Mouse (Mus musculus): ENCODE measurements around the gene Wdr35. TPM values are rescaled to one million over a fixed set of nuclear protein-coding genes. Genes with fewer than 3 reads are reported as not detected.
"Not testable (repeated sequence)": the region's sequence is repeated elsewhere in the genome, so short reads cannot be mapped to it uniquely, and the experiment has no call there.

Gene Wdr35
- polyA plus RNA-seq, 1 experiment from 2014 or later = 21.6 TPM

DNA sequence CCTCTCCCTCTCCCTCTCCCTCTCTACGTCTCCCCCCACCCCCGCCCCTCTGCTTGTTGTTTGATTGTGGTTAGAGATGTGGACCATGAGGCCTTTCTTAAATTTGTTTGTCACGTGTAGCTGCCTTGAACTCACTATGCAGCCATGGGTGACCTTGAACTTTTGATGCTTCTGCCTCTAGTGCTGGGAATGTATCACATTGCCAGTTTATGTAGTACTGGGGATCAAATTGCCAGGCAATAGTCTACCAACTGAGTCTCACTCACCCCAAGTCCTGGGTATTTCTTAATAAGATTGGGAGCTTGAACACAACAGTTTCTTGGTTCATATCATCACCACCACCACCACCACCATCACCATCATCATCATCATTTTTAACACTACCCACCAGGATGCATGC lies 47.3 kb downstream of the Wdr35 start:
- H3K27ac ChIP-seq (ENCODE audit: low read depth, low read length) = no peak overlapping the region
- H3K4me1 ChIP-seq (ENCODE audit: control insufficient read depth, insufficient read depth, low read length) = no peaks in the 10 kb centered on the region
- H3K9me3 ChIP-seq (replicated peaks; ENCODE audit: control insufficient read depth, low read length) = no peaks in the 10 kb centered on the region
- peaks cover 33% of the 10 kb centered on the region for H3K36me3 ChIP-seq (ENCODE audit: control insufficient read depth, insufficient read depth, low read length)
- H3K4me3 ChIP-seq (ENCODE audit: low read depth, low read length) = no peak overlapping the region
- WGBS = 75% methylated on average over 3 of the region's 3 CpGs
- no peak overlapping the region for H3K9ac ChIP-seq (ENCODE audit: low read length)
- no peak overlapping the region for H3K4me2 ChIP-seq (ENCODE audit: low read length)
- DNase-seq (ENCODE audit: low spot score) = no peak
- ATAC-seq = no peak
- no peaks in the 10 kb centered on the region for H3K27me3 ChIP-seq (replicated peaks; ENCODE audit: control insufficient read depth, insufficient read depth, low read length)

- Histone ChIP-seq H3K27me3 (replicated peaks; ENCODE audit: control insufficient read depth, insufficient read depth, low read length) (no peaks in the 10 kb centered on the region), H3K4me3 (ENCODE audit: low read depth, low read length) (no peak overlapping the region), H3K4me2 (ENCODE audit: low read length) (no peak overlapping the region), H3K4me1 (ENCODE audit: control insufficient read depth, insufficient read depth, low read length) (no peaks in the 10 kb centered on the region), H3K27ac (ENCODE audit: low read depth, low read length) (no peak overlapping the region), H3K9ac (ENCODE audit: low read length) (no peak overlapping the region), H3K9me3 (replicated peaks; ENCODE audit: control insufficient read depth, low read length) (no peaks in the 10 kb centered on the region), H3K36me3 (ENCODE audit: control insufficient read depth, insufficient read depth, low read length) (peaks cover 23% of the 10 kb centered on the region)
- 61% methylated on average over 4 of the region's 4 CpGs for WGBS
- no peak for ATAC-seq
- peak; percentile 10 for DNase-seq (ENCODE audit: low spot score)
Observed at GRCm38 (mm10) chr12:9023031-9023430, 49.3 kb downstream of the Wdr35 start.

GRCm38 (mm10) chr12:9024071-9024470 lies 50.4 kb downstream of the Wdr35 start:
- H3K9me3 ChIP-seq (replicated peaks; ENCODE audit: control insufficient read depth, low read length) = no peaks in the 10 kb centered on the region
- ATAC-seq (no peak), DNase-seq (ENCODE audit: low spot score) (no peak)
- no peak overlapping the region for H3K9ac ChIP-seq (ENCODE audit: low read length)
- WGBS = 94% methylated on average over 14 of the region's 14 CpGs
- H3K4me3 ChIP-seq (ENCODE audit: low read depth, low read length) = no peak overlapping the region
- no peaks in the 10 kb centered on the region for H3K4me1 ChIP-seq (ENCODE audit: control insufficient read depth, insufficient read depth, low read length)
- no peak overlapping the region for H3K27ac ChIP-seq (ENCODE audit: low read depth, low read length)
- peaks cover 22% of the 10 kb centered on the region for H3K36me3 ChIP-seq (ENCODE audit: control insufficient read depth, insufficient read depth, low read length)
- no peaks in the 10 kb centered on the region for H3K27me3 ChIP-seq (replicated peaks; ENCODE audit: control insufficient read depth, insufficient read depth, low read length)
- H3K4me2 ChIP-seq (ENCODE audit: low read length) = no peak overlapping the region

DNA sequence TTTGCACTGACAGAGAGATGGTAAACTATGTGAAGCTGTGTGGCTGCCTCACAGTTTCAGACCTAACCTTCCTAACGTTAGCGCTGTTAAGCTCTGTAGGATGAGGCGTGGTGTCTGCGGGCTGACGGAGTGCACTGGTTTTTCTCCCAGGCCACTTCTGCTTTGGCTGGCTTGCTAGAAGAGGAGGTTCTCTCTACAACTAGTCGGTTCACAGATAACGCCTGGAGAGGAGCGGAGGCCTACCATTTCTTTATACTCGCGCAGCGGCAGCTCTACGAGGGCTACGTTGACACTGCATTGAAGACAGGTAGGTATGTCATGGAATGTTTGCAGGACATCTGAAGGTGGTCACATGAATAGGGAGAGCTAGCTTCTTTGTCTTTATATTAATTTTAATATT lies 51.0 kb downstream of the Wdr35 start:
- Histone ChIP-seq H3K9me3 (replicated peaks; ENCODE audit: control insufficient read depth, low read length) (no peaks in the 10 kb centered on the region), H3K4me3 (ENCODE audit: low read depth, low read length) (no peak overlapping the region), H3K9ac (ENCODE audit: low read length) (no peak overlapping the region), H3K27ac (ENCODE audit: low read depth, low read length) (no peak overlapping the region), H3K27me3 (replicated peaks; ENCODE audit: control insufficient read depth, insufficient read depth, low read length) (no peaks in the 10 kb centered on the region), H3K4me2 (ENCODE audit: low read length) (no peak overlapping the region), H3K36me3 (ENCODE audit: control insufficient read depth, insufficient read depth, low read length) (peaks cover 17% of the 10 kb centered on the region), H3K4me1 (ENCODE audit: control insufficient read depth, insufficient read depth, low read length) (no peaks in the 10 kb centered on the region)
- ATAC-seq (no peak), DNase-seq (ENCODE audit: low spot score) (no peak)
- WGBS = 90% methylated on average over 13 of the region's 13 CpGs

DNA sequence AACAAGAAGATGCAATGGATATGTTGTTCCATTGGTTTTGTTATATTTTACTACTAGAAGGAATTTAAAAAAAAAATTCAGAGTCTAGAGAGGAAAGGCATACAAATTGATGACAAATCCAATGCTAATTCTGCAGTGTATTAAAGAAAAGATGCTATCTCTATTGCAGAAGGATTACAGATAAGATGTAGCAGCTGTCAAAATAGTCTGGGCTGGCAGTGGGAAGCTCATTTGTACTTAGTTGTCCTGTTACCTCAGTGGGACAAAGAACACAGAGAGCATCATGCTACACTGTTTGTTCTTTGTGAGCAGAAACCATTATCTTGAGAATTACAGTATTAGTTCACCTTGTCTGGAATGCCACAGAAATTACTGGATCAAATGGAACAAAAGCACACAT lies 53.2 kb downstream of the Wdr35 start:
- Histone ChIP-seq H3K27me3 (replicated peaks; ENCODE audit: control insufficient read depth, insufficient read depth, low read length) (no peaks in the 10 kb centered on the region), H3K4me3 (ENCODE audit: low read depth, low read length) (no peak overlapping the region), H3K4me1 (ENCODE audit: control insufficient read depth, insufficient read depth, low read length) (no peaks in the 10 kb centered on the region), H3K4me2 (ENCODE audit: low read length) (no peak overlapping the region), H3K27ac (ENCODE audit: low read depth, low read length) (no peak overlapping the region), H3K9me3 (replicated peaks; ENCODE audit: control insufficient read depth, low read length) (no peaks in the 10 kb centered on the region), H3K36me3 (ENCODE audit: control insufficient read depth, insufficient read depth, low read length) (peaks cover 13% of the 10 kb centered on the region), H3K9ac (ENCODE audit: low read length) (no peak overlapping the region)
- no peak for DNase-seq (ENCODE audit: low spot score)
- no peak for ATAC-seq

- H3K36me3 ChIP-seq (ENCODE audit: control insufficient read depth, insufficient read depth, low read length) = peaks cover 13% of the 10 kb centered on the region
- H3K4me3 ChIP-seq (ENCODE audit: low read depth, low read length); DNase-seq (ENCODE audit: low spot score); H3K27me3 ChIP-seq (replicated peaks; ENCODE audit: control insufficient read depth, insufficient read depth, low read length); H3K9ac ChIP-seq (ENCODE audit: low read length); ATAC-seq; H3K4me1 ChIP-seq (ENCODE audit: control insufficient read depth, insufficient read depth, low read length); H3K27ac ChIP-seq (ENCODE audit: low read depth, low read length); H3K4me2 ChIP-seq (ENCODE audit: low read length); H3K9me3 ChIP-seq (replicated peaks; ENCODE audit: control insufficient read depth, low read length): not testable (repeated sequence)
- 92% methylated on average over 7 of the region's 7 CpGs for WGBS
Observed at GRCm38 (mm10) chr12:9028816-9029215, 55.1 kb downstream of the Wdr35 start.

GRCm38 (mm10) chr12:9029506-9029887 lies 55.8 kb downstream of the Wdr35 start:
- Histone ChIP-seq H3K4me1 (ENCODE audit: control insufficient read depth, insufficient read depth, low read length) (no peaks in the 10 kb centered on the region), H3K36me3 (ENCODE audit: control insufficient read depth, insufficient read depth, low read length) (peaks cover 13% of the 10 kb centered on the region), H3K27ac (ENCODE audit: low read depth, low read length) (peak overlapping the region; percentile 95), H3K4me2 (ENCODE audit: low read length) (peak overlapping the region; percentile 80), H3K4me3 (ENCODE audit: low read depth, low read length) (peak overlapping the region; percentile 65), H3K27me3 (replicated peaks; ENCODE audit: control insufficient read depth, insufficient read depth, low read length) (no peaks in the 10 kb centered on the region), H3K9me3 (replicated peaks; ENCODE audit: control insufficient read depth, low read length) (no peaks in the 10 kb centered on the region), H3K9ac (ENCODE audit: low read length) (peak overlapping the region; percentile 94; the same call in 1 of the 2 replicates)
- ATAC-seq = peak; percentile 47
- 65% methylated on average over 4 of the region's 4 CpGs for WGBS
- DNase-seq (ENCODE audit: low spot score) = no peak

GRCm38 (mm10) chr12:9029888-9030723 lies 56.4 kb downstream of the Wdr35 start, which contains the start of gene Ttc32:
Gene Ttc32 (plus strand): TSS chr12:9029997.
- Histone ChIP-seq H3K4me3 (ENCODE audit: low read depth, low read length) (peak within 1 kb of the TSS; percentile 65), H3K36me3 (ENCODE audit: control insufficient read depth, insufficient read depth, low read length) (peaks cover 9% of the 10 kb centered on the region), H3K4me1 (ENCODE audit: control insufficient read depth, insufficient read depth, low read length) (no peaks in the 10 kb centered on the region), H3K4me2 (ENCODE audit: low read length) (peak within 1 kb of the TSS; percentile 80), H3K27ac (ENCODE audit: low read depth, low read length) (peak within 1 kb of the TSS; percentile 95), H3K9ac (ENCODE audit: low read length) (peak within 1 kb of the TSS; percentile 94), H3K9me3 (replicated peaks; ENCODE audit: control insufficient read depth, low read length) (no peaks in the 10 kb centered on the region), H3K27me3 (replicated peaks; ENCODE audit: control insufficient read depth, insufficient read depth, low read length) (no peaks in the 10 kb centered on the region)
- WGBS = under 1% methylated on average over 69 of the region's 69 CpGs
- ATAC-seq (peak; percentile 98), DNase-seq (ENCODE audit: low spot score) (peak; percentile 97)

DNA sequence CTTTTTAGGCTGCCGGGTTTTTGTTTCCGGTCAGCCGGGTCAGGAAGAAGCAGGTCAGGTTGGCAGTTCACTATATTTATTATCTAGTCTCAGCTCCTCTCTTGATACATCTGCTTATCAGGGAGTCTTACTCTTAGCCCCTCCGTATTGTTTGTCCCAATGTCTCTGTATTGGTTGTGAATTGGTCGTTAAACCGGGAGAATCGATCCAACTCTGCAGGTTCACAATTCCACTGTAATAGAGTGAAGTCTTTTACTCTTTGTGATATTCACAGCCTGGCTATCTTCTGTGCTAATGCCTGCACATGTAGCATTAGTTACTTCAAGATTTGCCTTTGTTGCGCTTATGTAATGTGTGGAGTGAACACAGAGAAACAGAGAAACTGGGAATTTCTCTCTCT lies 57.5 kb downstream of the Wdr35 start:
- Histone ChIP-seq H3K36me3 (ENCODE audit: control insufficient read depth, insufficient read depth, low read length) (peaks cover 9% of the 10 kb centered on the region), H3K4me3 (ENCODE audit: low read depth, low read length) (peak overlapping the region; percentile 65), H3K4me1 (ENCODE audit: control insufficient read depth, insufficient read depth, low read length) (no peaks in the 10 kb centered on the region), H3K27ac (ENCODE audit: low read depth, low read length) (no peak overlapping the region), H3K9me3 (replicated peaks; ENCODE audit: control insufficient read depth, low read length) (no peaks in the 10 kb centered on the region), H3K4me2 (ENCODE audit: low read length) (peak overlapping the region; percentile 80), H3K9ac (ENCODE audit: low read length) (peak overlapping the region; percentile 94), H3K27me3 (replicated peaks; ENCODE audit: control insufficient read depth, insufficient read depth, low read length) (no peaks in the 10 kb centered on the region)
- ATAC-seq (no peak), DNase-seq (ENCODE audit: low spot score) (peak; percentile 6)
- WGBS = 63% methylated on average over 8 of the region's 8 CpGs
